Mouse (Mus musculus): ENCODE measurements around the gene Ak3.

Ak3 gene

DNA sequence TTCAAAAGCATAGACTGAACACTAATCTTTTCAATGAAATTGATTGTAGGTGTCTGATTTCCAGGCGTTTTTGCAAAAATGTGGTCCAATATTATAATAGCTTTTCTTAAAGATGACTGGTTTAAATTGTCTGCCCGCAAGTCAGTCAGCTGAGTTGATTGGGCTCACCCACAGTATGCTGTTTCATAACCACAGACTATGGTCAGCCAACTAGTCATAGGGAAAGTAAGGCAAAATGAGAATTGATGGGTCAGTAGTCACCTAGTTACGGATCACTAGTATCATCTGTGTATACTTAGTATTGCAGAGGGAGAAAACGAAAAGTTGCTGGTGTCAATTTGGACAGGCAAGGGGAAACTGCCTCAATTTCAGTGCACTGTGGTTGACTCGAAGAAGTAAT, 56.4 kb downstream of the Ak3 start:
- no peak for DNase-seq (ENCODE audit: low read depth)

DNA sequence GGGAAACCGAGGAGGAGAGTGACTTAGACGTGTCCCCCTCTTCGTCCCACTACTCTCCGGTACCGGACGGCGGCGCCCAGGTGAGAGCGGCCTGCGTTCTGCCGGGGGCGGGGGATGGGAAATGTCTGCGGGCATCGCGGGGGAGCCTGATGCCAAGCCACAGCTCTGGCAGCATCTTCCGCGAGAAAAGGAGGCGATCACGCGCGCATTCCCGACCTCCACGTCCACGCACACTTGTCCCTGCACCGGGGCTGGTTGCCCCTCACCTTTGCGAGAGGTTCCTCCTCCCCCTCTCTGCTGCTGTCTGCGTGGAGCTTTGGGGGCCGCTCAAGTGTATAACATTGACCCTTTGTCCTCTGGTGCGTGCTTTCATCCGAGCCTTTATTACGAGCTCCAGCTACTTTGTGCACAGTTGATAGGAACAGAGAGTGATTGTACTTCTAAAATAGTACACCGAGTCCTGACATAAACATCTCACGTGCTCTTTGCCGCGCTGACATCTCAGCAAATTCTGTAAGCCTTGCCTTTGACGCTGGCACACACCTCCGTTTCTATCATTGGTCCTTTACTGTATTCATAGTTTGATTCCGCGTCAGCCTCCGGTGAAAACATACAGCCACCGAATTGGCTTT, 57.1 kb downstream of the Ak3 start:
- DNase-seq (ENCODE audit: low read depth) = peak; percentile 48

DNA sequence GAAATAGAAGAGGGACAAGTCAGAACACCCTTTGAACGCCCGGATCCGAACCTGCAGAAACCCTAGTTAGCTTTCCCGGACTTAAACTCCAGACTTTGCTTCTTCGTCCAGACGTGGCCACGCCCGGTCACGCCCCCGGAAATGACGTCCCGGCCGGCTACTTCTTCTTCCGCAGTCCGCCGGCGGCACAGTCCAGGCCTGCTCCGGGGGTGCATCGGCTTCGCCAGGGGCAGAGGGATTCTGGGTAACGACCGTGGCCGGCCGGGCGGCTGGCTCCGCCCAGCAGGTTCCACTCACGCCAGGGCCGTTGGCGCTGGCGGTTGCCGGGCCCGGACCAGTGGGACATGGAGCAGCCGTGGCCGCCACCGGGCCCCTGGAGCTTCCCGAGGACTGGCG, 57.6 kb downstream of the Ak3 start, which contains the start of gene Cdc37l1:
Gene Cdc37l1, plus strand, starts transcription at position 159 of the 396 bp plus-strand sequence.
- DNase-seq (ENCODE audit: low read depth) = peak; percentile 90

DNA sequence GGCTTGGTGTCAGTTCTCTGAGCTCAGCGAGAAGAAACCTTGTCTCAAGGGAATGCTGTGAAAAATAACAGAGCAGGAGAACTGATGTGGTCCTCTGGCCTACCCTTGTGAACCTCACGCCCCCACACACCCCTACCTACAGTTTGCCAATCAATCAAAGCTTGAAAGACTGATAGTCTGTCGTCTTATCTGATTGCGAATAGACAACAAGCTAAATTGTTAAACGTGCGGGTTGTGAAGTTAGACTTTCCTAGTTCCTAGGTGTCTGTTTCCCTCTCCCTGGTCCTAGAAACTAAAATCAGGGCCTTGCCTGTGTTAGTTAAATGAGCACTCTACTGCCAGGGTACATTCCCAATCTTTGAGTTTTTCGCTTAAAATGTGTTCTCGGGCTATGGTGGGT, 58.2 kb downstream of the Ak3 start:
- DNase-seq (ENCODE audit: low read depth) = no peak

DNA sequence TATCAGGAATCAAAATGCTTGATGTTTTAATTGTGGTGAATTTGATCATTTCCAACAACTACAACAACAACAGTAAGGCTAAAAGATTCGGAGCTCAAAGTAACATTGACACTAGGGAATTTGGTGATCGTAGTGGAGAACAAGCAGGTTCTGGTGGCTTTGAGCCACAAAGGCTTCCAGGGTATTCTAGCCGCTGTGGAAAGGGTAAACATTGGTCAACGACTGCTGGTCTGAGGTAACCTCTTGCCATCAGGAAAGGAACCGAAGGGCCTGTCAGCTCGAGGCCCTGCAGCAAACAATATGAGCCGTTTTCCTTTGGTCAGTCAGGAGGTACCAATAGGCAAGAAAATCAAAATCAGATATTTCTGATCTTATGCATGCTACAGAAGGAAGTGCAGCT, 65.1 kb downstream of the Ak3 start:
- no peak for DNase-seq (ENCODE audit: low read depth)

DNA sequence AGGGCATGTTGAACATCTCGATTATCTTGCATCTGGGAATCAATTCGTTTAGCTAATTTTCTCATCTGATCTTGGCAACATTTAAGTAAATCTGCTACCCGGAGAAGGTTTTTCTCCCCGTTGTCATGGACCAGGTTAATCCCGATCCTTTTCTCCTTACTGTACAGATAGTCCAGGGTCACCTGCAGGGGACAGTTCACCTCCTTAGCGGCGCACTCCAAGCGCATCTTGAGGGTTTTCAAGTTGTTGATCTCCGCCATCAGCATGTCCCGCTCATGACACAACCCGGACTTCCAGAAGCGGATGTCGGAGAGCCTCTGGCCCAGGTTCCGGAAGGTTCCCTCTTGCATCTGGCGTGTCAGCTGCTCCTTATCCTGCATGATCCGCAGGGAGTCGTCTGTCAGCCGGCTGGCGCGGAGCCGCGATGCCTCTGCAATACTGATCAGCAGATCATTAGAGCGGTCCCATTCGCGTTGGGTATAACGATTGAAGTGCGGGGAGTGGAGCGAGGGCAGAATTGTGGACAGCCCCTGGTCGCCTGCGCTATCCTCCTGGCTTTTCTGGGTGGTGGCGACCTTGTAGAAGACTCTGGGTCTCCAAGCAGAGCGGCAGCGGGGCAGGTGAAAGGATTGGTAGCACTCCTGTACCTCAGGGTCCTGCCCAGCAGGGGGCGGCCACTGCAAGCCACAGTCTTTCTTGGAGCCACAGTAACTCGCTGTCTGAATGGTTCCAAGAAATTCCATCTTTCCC, 72.7 kb downstream of the Ak3 start:
- DNase-seq (ENCODE audit: low read depth) = no peak
